Mouse (Mus musculus) brown adipose tissue, adult 24 weeks (tissue): ENCODE data around the gene Ogg1. TPM values are rescaled to one million over a fixed set of nuclear protein-coding genes. Genes with fewer than 3 reads are reported as not detected.

Experiments used
- H3K27ac ChIP-seq: fragments of 200-500 bp; replicated peaks from 2 replicates; pipeline ENCODE4 v1.5.1; 2012; ENCODE audit warnings: low read depth, mild to moderate bottlenecking, low read length
- H3K4me1 ChIP-seq: fragments of 200-500 bp; 2 replicates; pipeline ENCODE4 v1.6.1; 2012; ENCODE audit warnings: low read length, mixed read lengths; ENCODE audit not compliant: control insufficient read depth, insufficient read depth, insufficient read length
- H3K4me3 ChIP-seq: fragments of 200-500 bp; 2 replicates; pipeline ENCODE4 v1.5.1; 2012; ENCODE audit warnings: low read depth, mild to moderate bottlenecking, low read length, moderate library complexity; ENCODE audit not compliant: insufficient read depth
- polyA plus RNA-seq: library from polyadenylated mRNA; stranded (reverse); fragments of >200 nt; gene quantifications from 2 replicates; pipeline ENCODE4 v1.2.4, GENCODE M21; 2012; ENCODE audit not compliant: missing spikeins, insufficient read depth, insufficient read length

The Ogg1 gene
- 18.0 and 18.7 TPM in 2 replicates for polyA plus RNA-seq

GRCm38 (mm10) chr6:113326533-113327315 lies at the start of gene Ogg1:
Gene Ogg1, plus strand, starts transcription at chr6:113326972.
- Histone ChIP-seq H3K4me3 (peak within 1 kb of the TSS; percentile 72), H3K4me1 (no peaks in the 10 kb centered on the region), H3K27ac (peak within 1 kb of the TSS; percentile 42)

GRCm38 (mm10) chr6:113281676-113282075 lies 45.1 kb upstream of the Ogg1 start:
- no peak overlapping the region for H3K27ac ChIP-seq
- peaks cover 3% of the 10 kb centered on the region; the same call in 1 of the 2 replicates for H3K4me1 ChIP-seq
- H3K4me3 ChIP-seq, result no peak overlapping the region

DNA sequence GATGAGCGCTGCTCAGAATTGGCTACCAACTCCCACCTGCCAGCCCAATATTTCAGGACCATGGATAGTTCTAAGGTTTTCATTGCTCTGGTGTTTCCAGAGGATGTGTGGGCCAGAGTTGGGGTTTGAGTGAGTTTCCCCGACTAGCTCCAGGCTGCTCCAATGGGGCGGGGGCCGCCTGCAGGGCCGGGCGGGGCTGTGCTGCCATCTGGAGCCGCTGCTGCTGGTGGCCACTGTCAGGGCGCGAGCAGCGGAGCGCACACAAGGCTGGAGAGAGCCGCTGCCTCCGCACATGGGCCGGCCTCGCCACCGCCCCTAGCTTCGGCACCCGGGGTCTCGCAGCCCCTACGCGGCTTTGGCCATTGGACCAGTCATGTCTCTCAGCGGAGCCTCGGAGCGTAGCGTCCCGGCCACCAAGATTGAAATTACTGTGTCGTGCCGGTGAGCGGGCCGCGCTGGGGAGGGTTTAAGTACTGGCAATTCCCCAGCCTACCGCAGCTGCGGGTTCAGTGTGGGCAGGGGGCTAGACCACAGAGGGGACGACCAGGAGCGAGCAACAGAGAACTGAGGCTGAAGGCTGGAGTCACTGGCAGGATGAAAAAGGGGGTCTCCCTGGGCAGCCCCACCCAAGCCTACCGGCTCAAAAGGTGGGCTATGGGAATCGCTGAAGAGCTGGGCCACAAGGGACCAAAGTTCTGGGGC lies 44.5 kb upstream of the Ogg1 start, which contains the start of gene Cpne9:
Gene Cpne9, plus strand, starts transcription at position 207 of the 702 bp plus-strand sequence.
- Histone ChIP-seq H3K27ac (no peak within 1 kb of the TSS), H3K4me3 (no peak within 1 kb of the TSS), H3K4me1 (peaks cover 3% of the 10 kb centered on the region; the same call in 1 of the 2 replicates)

GRCm38 (mm10) chr6:113282969-113283368 lies 43.8 kb upstream of the Ogg1 start:
- peaks cover 3% of the 10 kb centered on the region; the same call in 1 of the 2 replicates for H3K4me1 ChIP-seq
- no peak overlapping the region for H3K4me3 ChIP-seq
- H3K27ac ChIP-seq, result no peak overlapping the region

- Histone ChIP-seq H3K4me3 (no peak overlapping the region), H3K27ac (no peak overlapping the region), H3K4me1 (peaks cover 3% of the 10 kb centered on the region; the same call in 1 of the 2 replicates)
Observed at GRCm38 (mm10) chr6:113283500-113283899, 43.3 kb upstream of the Ogg1 start.

- Histone ChIP-seq H3K4me3 (no peak overlapping the region), H3K4me1 (peaks cover 3% of the 10 kb centered on the region; the same call in 1 of the 2 replicates), H3K27ac (no peak overlapping the region)
Observed at GRCm38 (mm10) chr6:113284931-113285330, 41.8 kb upstream of the Ogg1 start.

DNA sequence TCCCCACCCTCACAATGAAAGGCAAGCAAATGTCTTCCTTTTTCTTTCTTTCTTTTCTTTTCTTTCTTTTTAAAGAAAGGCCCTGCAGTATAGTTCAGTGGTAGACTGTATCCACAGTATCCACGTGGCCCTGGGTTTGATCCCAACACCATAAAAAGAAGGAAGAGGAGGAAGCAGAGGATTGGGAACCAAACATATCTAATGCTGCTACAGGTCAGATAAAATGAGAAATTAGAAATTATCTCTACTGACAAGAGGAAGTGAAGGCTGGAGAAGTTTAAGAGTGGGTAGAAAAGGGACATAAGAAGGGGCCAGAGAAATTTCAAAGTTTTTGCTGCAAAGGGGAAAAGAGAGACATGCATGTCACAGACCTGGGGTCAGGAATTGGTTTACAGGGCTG lies 40.5 kb upstream of the Ogg1 start:
- Histone ChIP-seq H3K4me1 (peaks cover 3% of the 10 kb centered on the region; the same call in 1 of the 2 replicates), H3K4me3 (no peak overlapping the region), H3K27ac (no peak overlapping the region)

DNA sequence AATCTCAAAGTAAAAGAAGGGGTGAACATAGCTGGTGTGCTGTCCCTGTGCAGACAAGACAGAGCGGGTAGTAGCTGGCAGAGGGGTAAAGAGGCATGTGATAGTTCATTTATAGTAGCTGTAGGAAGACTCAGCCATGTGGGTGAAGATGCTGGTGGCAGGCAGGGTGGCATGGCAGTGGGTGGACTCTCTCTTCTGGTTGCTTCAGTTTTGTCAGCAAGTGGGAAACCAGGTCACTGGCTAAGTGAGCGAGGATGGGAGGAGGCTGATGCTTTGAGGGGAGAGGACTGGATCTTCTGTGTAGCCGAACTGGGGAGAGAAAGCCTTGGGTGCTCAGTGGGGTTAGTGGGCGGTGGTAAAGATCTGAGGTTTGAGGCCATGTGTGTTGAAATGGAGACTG lies 39.5 kb upstream of the Ogg1 start:
- H3K27ac ChIP-seq, result no peak overlapping the region
- H3K4me3 ChIP-seq, result no peak overlapping the region
- peaks cover 3% of the 10 kb centered on the region; the same call in 1 of the 2 replicates for H3K4me1 ChIP-seq

GRCm38 (mm10) chr6:113289346-113289745 lies 37.4 kb upstream of the Ogg1 start:
- H3K4me1 ChIP-seq, result no peaks in the 10 kb centered on the region
- H3K4me3 ChIP-seq, result no peak overlapping the region
- no peak overlapping the region for H3K27ac ChIP-seq

- Histone ChIP-seq H3K4me3 (no peak overlapping the region), H3K4me1 (no peaks in the 10 kb centered on the region), H3K27ac (no peak overlapping the region)
Observed at GRCm38 (mm10) chr6:113290346-113290745, 36.4 kb upstream of the Ogg1 start.

- H3K4me1 ChIP-seq, result no peaks in the 10 kb centered on the region
- no peak overlapping the region for H3K27ac ChIP-seq
- H3K4me3 ChIP-seq, result no peak overlapping the region
Observed at GRCm38 (mm10) chr6:113292938-113293337, 33.8 kb upstream of the Ogg1 start.

GRCm38 (mm10) chr6:113296046-113296445 lies 30.7 kb upstream of the Ogg1 start:
- Histone ChIP-seq H3K4me3 (no peak overlapping the region), H3K4me1 (no peaks in the 10 kb centered on the region), H3K27ac (no peak overlapping the region)

- Histone ChIP-seq H3K4me3 (no peak overlapping the region), H3K4me1 (no peaks in the 10 kb centered on the region), H3K27ac (no peak overlapping the region)
Observed at GRCm38 (mm10) chr6:113296639-113297038, 30.1 kb upstream of the Ogg1 start.

DNA sequence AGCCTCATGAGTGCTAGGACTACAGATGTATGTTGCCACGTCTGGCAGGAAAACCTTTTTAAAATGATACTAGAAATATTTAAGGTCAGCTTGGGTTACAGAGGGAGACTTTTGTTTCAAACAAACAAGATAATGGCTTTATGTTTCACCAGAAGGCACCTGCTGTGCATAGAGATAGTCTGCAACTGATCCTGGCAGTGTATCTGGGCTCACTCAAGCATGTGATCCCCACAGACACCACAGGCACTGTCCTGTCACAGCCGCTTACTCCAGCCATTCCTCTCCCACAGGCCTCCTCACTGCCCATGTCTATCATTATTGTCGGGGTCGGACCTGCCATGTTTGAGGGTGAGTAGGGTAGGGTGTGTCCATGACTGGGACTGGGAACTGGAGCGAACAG lies 25.4 kb upstream of the Ogg1 start:
- Histone ChIP-seq H3K4me3 (no peak overlapping the region), H3K27ac (no peak overlapping the region), H3K4me1 (no peaks in the 10 kb centered on the region)

- Histone ChIP-seq H3K27ac (no peak overlapping the region), H3K4me3 (no peak overlapping the region), H3K4me1 (no peaks in the 10 kb centered on the region)
Observed at GRCm38 (mm10) chr6:113302258-113302657, 24.5 kb upstream of the Ogg1 start.
